Mouse (Mus musculus) hematopoietic stem cell, adult 5-6 weeks (primary cell): Measurements from ENCODE around the gene Megf8. TPM values are rescaled to one million over a fixed set of nuclear protein-coding genes. Genes with fewer than 3 reads are reported as not detected.
A peak's percentile ranks its signal among the peaks of the same experiment; 100 is the strongest.

Experiments used
- ATAC-seq, 2 experiments: fragments of 125-278 bp in 1 of 2; replicated peaks in 1 of 2; 2 replicates each; pipeline ENCODE4 v1.8.0; 2016 to 2017; ENCODE audit warnings: inconsistent platforms in 2 of 2, mild to moderate bottlenecking in 2 of 2, moderate number of reproducible peaks in 2 of 2, low read depth in 1 of 2, moderate TSS enrichment in 1 of 2; ENCODE audit not compliant: low FRiP score in 2 of 2, poor library complexity in 2 of 2, severe bottlenecking in 2 of 2, insufficient read depth in 1 of 2, low TSS enrichment in 1 of 2
- total RNA-seq: library from RNA; stranded (forward); fragments of 172-1452, 232-1000 nt; gene quantifications from 2 replicates; pipeline ENCODE4 v1.2.3, GENCODE M21; 2017

The Megf8 gene
- total RNA-seq, result 4.8 and 5.3 TPM in 2 replicates

DNA sequence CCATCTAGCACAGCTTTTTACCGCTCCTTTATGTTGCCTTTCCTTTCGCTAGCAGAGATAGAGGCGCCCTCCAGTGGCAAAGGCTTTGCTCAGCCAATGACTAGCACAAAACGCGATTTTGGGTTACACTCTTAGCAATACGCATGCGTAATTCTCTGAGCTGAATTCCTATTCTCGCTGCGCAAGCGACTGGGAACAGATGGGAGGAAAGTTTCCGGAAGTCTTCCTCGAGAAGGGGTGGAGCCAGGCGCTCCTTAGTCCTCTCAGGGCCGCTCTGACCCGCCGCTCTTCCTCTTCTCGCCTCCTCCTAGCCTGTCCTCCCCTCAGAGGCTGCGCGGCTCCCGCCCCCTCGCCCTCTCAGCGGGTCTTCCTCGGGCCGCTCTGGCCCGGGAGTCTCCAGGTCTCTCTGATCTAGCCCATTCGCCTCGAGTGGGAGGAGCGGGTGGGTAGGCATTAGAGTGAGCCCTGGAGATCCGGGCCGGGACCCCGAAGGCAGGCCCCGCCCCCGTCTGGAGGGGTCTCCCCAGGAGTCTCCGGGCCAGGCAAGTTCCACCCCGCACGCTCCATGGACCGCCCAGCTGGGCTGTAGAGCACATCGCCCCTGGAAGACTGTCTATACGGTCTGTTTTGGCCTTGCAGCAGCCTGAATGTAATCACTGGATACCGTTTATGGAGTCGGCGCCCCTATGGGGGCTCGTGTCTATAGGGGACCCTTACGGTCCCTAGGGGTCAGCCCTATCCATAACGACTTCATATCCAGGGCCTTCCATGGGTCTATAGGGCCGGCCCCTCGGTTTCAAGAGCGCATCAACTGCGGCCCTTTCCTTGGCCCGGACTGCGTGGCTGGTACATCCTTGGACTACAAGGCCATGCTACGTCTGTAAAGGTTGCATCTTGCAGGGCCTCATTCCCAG lies at the start of gene Megf8:
Megf8 (plus strand) TSS at position 633 of the 914 bp plus-strand sequence.
- ATAC-seq, result peak; percentile 89 to 93

DNA sequence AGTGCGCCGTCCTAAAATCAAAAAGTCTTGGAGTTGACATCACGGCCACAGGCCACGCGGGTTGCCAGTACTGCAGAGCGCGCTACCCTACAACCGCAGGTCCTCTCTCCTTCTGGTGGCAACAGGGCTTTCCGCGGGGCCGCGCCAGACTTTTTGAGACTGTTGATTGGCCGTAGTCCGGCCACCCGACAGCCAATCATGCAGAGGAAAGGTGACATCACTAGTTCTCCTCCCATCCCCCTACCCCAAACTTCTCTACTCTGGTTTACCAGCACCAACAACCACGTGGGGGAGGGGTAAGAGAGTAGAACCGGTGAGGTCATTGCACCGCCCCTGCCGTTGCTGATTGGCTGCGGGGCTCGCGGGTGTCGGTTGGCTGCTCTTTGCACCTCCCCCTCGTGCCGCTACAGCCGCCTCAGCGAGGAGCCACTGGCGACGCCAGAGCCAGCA lies 49.6 kb upstream of the Megf8 start, which contains the start of gene Cic:
Cic (plus strand) TSS at position 404 of the 450 bp plus-strand sequence.
- peak; percentile 67 to 74 for ATAC-seq

DNA sequence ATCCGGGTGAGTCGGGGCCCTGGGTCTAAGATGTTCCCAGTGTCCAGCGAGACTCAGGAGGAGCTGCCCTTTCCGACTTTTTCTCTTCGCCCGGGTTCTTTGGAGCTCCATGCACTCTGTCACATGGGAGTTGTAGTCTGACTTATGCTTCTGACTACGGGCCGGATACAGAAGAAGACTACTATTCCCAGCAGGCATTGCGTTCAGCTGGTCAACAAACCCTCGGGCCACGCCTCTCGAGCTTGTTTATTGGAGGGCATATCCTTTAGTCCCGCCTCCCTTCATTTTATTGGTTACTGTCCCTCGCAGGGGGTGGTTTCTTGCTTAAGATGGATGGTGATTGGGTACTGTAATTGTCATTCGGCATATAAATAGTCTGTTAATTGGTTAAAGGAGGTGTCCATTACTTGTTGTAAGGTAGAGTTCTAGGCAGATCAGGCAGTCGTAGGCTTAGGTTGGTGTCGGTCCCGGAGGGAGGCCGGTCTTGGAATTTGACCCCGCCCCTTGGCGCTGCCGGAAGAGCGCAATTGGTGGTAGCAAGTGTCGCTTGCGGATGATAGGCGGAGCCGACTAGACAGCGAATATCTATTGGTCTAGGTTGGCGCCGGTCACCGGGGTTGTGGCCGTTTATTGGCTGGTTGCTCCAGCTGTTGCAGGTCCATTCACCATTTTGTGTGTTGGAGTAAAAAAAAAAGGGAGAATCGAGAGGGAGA lies 49.1 kb upstream of the Megf8 start:
- ATAC-seq, result peak; percentile 83

DNA sequence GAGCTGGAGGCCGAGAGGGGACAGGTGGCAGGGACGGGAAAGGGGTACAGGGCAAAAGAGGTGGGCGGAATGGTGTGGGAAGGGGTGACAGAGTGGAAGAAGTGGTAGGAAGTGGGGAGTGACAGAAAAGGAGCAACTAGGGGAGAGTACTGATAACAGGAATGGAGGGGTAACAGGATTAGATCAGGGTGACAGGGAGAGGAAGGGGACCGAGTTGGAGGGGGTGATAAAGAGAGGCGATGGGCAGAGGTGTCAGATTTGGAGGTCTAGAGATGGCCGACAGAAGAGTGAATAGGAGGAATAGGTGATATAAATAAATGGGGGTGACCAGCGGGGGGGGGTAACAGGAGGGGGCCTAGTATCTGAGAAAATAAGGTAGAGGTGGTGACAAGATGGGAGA lies 48.4 kb upstream of the Megf8 start:
- no peak for ATAC-seq

DNA sequence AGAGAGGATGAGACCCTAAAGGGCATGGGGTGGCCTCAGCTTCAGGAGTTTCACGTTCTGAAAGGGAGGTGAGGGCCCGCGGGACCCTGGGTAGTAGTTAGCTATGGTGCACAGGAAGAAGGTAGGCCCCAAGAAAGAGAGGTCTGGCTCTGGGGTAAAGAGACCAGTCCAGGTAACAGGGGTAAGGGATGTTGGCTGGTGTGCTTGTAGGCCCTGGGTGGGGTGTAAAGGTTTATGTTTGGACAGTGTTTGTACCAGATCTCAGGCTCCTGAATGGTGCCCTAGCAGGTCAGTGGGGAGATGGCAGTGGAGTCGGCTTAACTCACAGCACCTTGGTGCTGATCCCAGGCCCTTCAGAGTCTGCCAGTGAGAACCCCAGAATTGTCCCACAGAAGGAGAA lies 47.9 kb upstream of the Megf8 start:
- no peak for ATAC-seq

DNA sequence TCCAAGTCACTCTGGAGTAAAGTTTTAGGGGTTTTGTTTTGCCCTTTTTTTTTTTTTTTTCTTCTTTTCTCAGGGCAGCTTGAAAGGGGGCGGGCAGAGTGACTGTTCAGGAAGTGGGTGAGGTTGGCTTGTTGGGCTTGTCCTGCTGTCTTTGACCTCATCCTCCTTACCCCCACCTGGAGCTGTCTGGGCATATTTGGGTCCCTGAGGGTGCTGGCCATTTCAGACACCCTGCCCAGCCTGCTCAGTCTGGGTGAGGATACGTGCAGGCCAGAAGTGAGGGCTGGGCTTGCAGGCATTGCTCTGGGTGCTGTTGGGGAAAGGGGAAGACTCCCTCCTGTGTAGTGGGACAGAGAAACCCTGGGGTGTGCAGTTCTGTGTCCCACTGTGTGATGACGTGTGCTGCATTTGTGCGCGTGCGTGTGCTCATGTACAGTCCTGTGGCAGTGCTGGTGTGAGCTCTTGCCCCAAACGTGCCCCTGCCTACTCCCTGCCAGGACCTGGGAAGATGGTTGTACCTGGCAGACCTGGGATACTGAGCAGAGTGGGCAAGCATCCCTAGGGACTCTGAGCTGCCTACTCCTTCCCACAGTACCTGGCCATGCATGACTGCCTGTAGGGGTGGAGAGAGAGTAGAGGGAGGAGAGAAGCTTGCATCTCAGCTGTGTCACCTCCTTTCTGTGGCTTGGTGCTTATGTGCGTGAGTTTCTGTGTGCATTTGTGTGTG lies 47.3 kb upstream of the Megf8 start:
- no peak for ATAC-seq

DNA sequence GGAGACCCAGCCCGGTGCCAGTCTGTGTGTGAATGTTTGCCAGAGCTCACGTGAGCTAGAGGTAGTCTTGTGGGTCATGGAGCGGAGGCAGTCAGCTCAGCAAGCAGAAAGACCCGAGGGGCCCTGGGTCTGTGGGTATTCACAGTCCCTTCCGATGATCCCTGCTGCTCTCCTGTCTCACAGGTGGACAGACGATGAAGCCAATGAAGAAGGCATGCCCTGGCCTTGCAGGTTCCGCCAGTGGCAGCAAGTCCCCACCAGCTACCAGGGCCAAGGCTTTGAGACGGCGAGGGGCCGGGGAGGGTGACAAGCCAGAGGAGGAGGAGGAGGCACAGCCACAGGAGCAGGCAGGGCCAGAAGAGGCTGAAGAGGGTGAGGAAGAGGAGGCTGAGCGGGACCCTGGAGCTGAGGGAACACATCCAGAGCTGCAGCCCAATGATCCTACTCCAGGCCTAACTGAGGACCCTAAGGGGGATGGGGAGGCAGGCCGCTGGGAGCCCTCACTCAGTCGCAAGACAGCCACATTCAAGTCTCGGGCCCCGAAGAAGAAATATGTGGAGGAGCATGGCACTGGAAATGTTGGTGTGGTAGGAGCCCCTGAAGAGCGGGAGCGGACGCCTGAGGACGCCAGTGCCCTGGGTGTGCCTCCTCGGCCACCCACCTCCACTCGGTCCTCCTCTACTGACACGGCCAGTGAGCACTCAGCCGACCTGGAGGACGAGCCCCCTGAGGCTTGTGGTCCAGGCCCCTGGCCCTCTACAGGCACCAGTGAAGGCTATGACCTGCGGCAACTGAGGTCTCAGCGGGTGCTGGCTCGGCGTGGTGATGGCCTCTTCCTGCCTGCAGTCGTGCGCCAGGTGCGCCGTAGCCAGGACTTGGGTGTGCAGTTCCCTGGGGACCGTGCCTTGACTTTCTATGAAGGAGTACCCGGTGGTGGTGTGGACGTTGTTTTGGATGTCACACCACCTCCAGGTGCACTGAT lies 46.0 kb upstream of the Megf8 start:
- no peak for ATAC-seq

DNA sequence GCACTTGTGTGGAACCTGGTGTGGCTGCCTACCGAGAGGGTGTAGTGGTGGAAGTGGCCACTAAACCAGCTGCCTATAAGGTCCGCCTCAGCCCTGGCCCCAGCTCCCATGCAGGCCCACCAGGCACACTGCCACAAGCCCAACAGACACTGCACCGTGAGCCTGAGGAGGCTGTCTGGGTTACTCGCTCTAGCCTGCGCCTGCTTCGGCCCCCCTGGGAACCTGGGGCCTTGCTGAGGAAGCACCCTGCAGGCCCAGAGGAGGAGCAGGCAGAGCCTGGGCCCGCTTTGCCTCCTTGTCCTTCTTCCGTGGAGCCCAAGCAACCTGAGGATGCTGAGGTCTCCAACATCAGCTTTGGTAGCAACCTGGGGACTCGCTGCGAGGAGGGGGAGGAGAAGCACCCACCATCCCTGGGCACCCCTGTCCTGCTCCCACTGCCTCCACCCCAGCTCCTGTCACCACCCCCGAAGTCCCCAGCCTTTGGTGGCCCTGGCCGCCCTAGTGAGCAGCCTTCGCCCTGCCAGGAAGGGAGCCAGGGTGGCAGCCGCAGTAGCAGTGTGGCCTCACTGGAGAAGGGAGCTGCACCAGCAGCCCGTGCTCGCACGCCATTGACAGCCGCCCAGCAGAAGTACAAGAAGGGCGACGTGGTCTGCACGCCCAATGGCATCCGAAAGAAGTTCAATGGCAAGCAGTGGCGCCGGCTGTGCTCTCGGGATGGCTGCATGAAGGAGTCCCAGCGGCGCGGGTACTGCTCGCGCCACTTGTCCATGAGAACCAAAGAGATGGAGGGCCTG lies 45.1 kb upstream of the Megf8 start:
- ATAC-seq, result no peak

DNA sequence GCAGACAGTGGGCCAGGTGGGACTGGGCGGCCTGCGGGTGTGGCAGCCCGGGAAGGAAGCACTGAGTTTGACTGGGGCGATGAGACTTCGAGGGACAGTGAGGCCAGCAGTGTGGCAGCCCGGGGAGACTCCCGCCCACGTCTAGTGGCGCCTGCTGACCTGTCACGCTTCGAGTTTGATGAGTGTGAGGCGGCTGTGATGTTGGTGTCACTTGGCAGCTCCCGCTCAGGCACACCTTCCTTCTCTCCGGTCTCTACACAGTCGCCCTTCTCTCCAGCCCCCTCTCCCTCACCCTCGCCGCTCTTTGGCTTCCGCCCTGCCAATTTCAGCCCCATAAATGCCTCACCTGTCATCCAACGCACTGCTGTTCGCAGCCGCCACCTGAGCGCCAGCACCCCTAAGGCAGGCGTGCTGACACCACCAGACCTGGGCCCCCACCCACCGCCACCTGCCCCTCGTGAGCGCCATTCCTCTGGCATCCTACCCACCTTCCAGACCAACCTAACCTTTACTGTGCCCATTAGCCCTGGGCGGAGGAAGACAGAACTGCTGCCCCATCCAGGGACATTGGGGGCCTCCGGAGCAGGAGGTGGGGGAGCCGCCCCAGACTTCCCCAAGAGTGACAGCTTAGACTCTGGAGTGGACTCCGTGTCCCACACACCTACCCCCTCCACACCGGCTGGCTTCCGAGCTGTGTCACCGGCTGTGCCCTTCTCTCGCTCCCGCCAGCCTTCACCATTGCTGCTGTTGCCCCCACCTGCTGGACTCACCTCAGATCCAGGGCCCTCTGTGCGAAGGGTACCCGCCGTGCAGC lies 44.3 kb upstream of the Megf8 start:
- no peak for ATAC-seq

DNA sequence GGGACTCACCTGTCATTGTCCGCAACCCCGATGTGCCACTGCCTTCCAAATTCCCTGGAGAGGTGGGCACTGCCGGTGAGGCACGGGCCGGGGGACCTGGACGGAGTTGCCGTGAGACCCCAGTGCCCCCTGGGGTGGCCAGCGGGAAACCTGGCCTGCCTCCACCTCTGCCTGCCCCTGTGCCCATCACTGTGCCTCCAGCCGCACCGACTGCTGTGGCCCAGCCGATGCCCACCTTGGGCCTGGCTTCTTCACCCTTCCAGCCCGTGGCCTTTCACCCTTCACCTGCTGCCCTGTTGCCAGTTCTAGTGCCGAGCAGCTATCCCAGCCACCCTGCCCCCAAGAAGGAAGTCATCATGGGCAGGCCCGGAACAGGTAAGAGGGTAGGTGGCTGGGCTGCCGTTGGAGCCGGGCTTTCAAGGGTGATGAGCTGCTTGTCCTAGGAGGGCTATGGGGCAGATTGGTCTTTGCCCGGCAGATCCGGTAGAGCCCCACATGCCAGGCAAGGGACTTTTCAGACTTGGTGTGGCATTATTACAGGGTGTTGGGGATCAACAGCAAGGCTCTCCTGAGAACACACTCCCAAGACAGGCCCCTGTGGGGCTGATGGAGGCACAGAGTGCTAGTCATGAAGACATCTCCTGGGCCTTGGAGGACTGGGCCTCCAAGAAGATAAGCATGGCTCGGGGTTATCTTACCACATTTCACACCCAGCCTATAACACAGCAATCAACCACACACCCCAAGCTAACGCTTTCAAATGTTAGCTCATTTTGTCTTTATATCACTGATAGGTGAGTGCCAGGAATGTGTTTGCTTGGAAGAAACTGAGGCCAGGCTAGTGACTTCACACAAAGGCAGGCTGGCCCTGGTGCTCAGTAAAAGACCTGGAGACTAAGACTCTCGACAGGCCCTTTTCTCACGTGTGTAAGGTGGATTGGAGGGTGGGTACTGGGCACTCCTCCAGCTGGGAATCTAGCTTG lies 43.4 kb upstream of the Megf8 start:
- no peak for ATAC-seq

DNA sequence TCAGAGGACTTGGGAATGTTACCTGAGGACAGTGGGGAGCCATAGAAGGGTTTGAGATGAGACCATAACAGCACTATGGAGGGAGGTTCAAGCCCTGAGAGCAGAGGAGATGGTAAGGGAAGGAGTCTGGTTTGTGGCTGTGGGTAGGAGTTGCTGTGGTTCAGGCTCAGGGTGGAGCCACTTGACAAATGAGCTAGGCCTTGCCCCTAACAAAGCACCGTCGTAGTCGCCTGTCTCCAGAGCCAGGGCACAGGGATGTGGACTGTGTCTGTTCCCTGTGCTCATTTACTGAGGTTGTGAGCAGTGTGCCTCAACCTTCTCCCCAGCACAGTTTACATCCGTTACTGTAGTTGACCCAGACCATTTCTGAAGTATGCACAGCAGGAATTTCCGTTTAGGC lies 42.4 kb upstream of the Megf8 start:
- ATAC-seq, result peak; percentile 54 to 57; a peak in 2 of 4 replicates

DNA sequence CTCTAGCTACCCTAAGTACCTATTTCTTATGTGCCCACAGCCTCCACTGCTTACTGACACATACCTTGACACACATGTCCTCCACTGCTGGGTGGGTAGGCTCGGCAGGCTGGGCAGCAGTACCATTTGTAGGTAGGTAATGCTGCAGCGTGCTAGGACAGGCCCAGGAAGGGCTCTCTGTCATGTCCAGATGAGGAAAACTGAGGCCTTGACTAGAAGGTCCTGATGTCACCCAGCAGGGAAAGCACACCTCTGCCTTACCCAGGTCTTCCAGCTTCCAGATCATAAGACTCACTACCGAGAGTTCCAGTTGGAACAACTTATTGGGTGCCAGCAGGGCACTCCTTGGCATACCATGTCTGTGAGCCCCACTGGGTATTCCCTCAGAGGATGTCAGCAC lies 42.0 kb upstream of the Megf8 start:
- ATAC-seq, result no peak

DNA sequence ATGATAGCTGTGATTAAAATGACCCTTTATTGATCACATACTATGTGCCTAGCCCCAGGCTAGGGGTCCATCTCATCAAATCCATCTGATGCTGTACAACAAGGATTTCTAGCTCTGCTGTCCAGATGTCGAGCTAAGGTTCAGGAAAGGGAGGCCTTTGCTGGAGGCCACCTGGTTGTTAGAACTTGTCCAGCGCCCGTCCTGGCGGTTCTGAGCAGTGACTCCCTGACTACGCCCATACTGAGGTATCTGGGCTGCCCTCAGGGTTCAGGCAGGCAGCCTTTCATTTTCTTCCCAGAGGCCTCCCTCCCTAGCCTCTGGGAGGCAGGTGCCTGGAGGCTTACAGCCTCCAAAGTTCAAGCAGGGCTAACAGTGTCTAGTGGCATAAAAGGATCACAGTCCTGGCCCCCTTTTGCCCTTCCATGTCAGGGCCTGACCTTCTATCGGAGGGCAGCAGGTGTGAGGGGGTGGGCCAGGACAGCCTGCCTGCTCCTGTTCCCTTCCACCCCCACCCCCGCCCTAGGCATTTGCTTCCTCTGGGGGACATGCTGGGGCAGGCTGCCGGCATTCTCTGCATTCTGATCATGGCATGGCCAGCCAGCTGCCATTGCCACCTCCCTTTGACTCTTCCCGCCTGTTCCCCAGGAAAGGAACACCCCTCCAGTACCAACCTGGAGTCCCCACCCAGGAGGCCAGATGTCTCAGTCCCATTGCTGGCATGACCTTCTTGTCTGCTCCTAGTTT lies 41.2 kb upstream of the Megf8 start:
- ATAC-seq, result no peak

DNA sequence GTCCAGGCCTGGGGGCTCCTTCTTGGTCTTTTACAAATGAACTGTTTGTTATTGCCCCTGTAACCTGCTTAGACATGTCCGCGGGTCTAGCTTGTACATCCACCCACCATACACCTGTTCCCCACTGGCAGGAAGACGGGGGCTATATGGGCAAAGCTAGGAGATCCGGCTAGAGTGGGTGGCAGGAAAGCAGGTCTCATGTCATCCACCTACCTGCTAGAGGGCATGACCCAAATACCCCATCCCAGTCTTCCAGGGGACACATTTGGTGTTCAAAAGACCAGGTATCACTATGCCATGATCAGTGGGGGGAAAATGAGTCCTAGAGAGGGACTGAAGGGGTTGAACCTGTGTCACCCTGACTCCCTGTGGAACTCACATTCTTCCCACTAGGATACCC lies 39.6 kb upstream of the Megf8 start:
- ATAC-seq, result no peak
